Mouse (Mus musculus): ENCODE results near the gene Zfp710. TPM values are rescaled to one million over a fixed set of nuclear protein-coding genes. Genes with fewer than 3 reads are reported as not detected.
"Not testable (repeated sequence)": the region's sequence is repeated elsewhere in the genome, so short reads cannot be mapped to it uniquely, and the experiment has no call there.

Gene Zfp710
- polyA plus RNA-seq (2012; ENCODE audit: insufficient read depth, insufficient read length, missing spikeins) = 125 and 138 TPM in 2 replicates

GRCm38 (mm10) chr7:80024521-80025390 is at the start of gene Zfp710:
Gene Zfp710, plus strand, starts transcription at chr7:80024814.
- Histone ChIP-seq H3K27ac (ENCODE audit: insufficient read depth, low read depth, low read length) (peak within 1 kb of the TSS; percentile 96), H3K4me3 (ENCODE audit: insufficient read depth, low read length) (peak within 1 kb of the TSS; percentile 67), H3K4me1 (ENCODE audit: control insufficient read depth, insufficient read depth, low read length) (peaks cover 32% of the 10 kb centered on the region)
- no peak for TF ChIP-seq POLR2A (IDR thresholded peaks at IDR 0.05; ENCODE audit: borderline replicate concordance, low read depth, low read length)

DNA sequence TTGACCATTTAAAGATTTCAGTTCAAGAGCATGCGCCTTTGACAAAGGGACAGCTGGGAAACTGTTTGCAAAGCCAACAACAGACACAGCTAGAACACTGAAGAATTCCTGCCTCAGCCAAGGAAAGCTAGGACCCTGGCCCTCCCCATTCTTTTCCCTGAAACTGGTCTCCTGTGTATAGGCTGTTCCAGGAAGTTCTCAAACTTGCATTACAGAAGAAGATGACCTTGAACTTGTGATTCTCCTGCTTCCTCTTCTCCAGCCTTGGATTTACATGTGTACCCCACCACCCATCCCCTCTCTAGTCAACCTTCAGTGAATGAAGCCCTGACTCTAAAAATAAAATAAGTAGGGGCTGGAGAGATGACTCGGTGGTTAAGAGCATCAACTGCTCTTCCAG is 49.3 kb upstream of the Zfp710 start:
- Histone ChIP-seq H3K4me3 (ENCODE audit: insufficient read depth, low read length) (no peak overlapping the region), H3K27ac (ENCODE audit: insufficient read depth, low read depth, low read length) (no peak overlapping the region), H3K4me1 (ENCODE audit: control insufficient read depth, insufficient read depth, low read length) (no peaks in the 10 kb centered on the region)
- TF ChIP-seq POLR2A (IDR thresholded peaks at IDR 0.05; ENCODE audit: borderline replicate concordance, low read depth, low read length) (no peak), CTCF (IDR thresholded peaks at IDR 0.05; ENCODE audit: low read depth, low read length) (no peak)

DNA sequence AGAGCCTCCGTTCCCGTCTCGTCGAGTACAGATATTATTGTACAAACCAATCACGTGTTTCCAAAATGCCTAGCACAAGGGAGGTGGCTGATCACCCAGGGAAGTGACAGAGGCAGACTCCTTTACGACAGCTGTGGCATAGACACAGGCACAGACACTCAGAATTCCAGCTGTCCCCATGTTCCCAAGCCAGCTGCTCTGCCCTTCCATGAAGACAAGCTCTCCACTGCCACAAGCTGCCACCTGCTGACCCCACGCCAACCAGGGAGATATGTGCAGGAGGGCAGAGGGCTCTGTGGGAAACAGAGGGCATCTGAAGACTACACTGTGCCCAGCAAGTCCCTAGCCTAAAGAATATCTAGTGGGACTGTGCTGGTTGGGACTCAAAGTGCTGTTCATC is 37.9 kb upstream of the Zfp710 start:
- TF ChIP-seq POLR2A (IDR thresholded peaks at IDR 0.05; ENCODE audit: borderline replicate concordance, low read depth, low read length) (no peak), CTCF (IDR thresholded peaks at IDR 0.05; ENCODE audit: low read depth, low read length) (no peak)
- no peak overlapping the region for H3K4me3 ChIP-seq (ENCODE audit: insufficient read depth, low read length)
- no peak overlapping the region for H3K27ac ChIP-seq (ENCODE audit: insufficient read depth, low read depth, low read length)
- H3K4me1 ChIP-seq (ENCODE audit: control insufficient read depth, insufficient read depth, low read length) = peaks cover 4% of the 10 kb centered on the region

DNA sequence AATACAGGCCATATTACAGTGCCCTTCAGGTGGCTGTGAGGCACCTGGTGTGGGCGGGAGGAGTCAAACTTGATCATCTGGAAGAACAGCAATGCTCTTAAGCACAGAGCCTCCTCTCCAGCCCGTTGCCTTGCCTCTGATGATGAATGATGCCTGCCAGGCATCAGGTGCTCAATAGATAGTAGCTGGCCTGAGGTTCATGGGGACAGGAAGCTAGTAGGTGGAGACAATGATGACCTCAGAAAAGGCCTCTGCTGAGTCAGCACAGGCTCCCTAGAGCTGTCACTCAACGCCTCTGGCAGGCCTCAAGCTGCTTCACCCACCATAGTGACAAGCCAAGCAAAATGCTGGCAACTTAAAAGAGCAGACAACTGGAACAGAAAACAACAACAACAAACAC is 36.9 kb upstream of the Zfp710 start:
- Histone ChIP-seq H3K27ac (ENCODE audit: insufficient read depth, low read depth, low read length) (no peak overlapping the region), H3K4me3 (ENCODE audit: insufficient read depth, low read length) (no peak overlapping the region), H3K4me1 (ENCODE audit: control insufficient read depth, insufficient read depth, low read length) (peaks cover 4% of the 10 kb centered on the region)
- no peak for TF ChIP-seq POLR2A (IDR thresholded peaks at IDR 0.05; ENCODE audit: borderline replicate concordance, low read depth, low read length)
- TF ChIP-seq CTCF (IDR thresholded peaks at IDR 0.05; ENCODE audit: low read depth, low read length) = no peak

- H3K4me1 ChIP-seq (ENCODE audit: control insufficient read depth, insufficient read depth, low read length); H3K4me3 ChIP-seq (ENCODE audit: insufficient read depth, low read length); H3K27ac ChIP-seq (ENCODE audit: insufficient read depth, low read depth, low read length): not testable (repeated sequence)
Measured at GRCm38 (mm10) chr7:79988466-79988865, 36.1 kb upstream of the Zfp710 start.

- H3K4me3 ChIP-seq (ENCODE audit: insufficient read depth, low read length) = no peak overlapping the region
- no peak overlapping the region for H3K27ac ChIP-seq (ENCODE audit: insufficient read depth, low read depth, low read length)
- TF ChIP-seq POLR2A (IDR thresholded peaks at IDR 0.05; ENCODE audit: borderline replicate concordance, low read depth, low read length) (no peak), CTCF (IDR thresholded peaks at IDR 0.05; ENCODE audit: low read depth, low read length) (peak; percentile 15; the same call in 1 of the 2 replicates)
- peaks cover 11% of the 10 kb centered on the region for H3K4me1 ChIP-seq (ENCODE audit: control insufficient read depth, insufficient read depth, low read length)
Measured at GRCm38 (mm10) chr7:79994476-79994875, 30.1 kb upstream of the Zfp710 start.

- TF ChIP-seq CTCF (IDR thresholded peaks at IDR 0.05; ENCODE audit: low read depth, low read length) (no peak), POLR2A (IDR thresholded peaks at IDR 0.05; ENCODE audit: borderline replicate concordance, low read depth, low read length) (no peak)
- no peak overlapping the region for H3K4me3 ChIP-seq (ENCODE audit: insufficient read depth, low read length)
- H3K27ac ChIP-seq (ENCODE audit: insufficient read depth, low read depth, low read length) = no peak overlapping the region
- H3K4me1 ChIP-seq (ENCODE audit: control insufficient read depth, insufficient read depth, low read length) = peaks cover 13% of the 10 kb centered on the region
Measured at GRCm38 (mm10) chr7:79997761-79998160, 26.9 kb upstream of the Zfp710 start.

- no peak overlapping the region for H3K27ac ChIP-seq (ENCODE audit: insufficient read depth, low read depth, low read length)
- TF ChIP-seq CTCF (IDR thresholded peaks at IDR 0.05; ENCODE audit: low read depth, low read length) = no peak
- no peak for TF ChIP-seq POLR2A (IDR thresholded peaks at IDR 0.05; ENCODE audit: borderline replicate concordance, low read depth, low read length)
- H3K4me3 ChIP-seq (ENCODE audit: insufficient read depth, low read length) = no peak overlapping the region
- H3K4me1 ChIP-seq (ENCODE audit: control insufficient read depth, insufficient read depth, low read length) = peaks cover 4% of the 10 kb centered on the region
Measured at GRCm38 (mm10) chr7:80002353-80003055, 22.1 kb upstream of the Zfp710 start.

DNA sequence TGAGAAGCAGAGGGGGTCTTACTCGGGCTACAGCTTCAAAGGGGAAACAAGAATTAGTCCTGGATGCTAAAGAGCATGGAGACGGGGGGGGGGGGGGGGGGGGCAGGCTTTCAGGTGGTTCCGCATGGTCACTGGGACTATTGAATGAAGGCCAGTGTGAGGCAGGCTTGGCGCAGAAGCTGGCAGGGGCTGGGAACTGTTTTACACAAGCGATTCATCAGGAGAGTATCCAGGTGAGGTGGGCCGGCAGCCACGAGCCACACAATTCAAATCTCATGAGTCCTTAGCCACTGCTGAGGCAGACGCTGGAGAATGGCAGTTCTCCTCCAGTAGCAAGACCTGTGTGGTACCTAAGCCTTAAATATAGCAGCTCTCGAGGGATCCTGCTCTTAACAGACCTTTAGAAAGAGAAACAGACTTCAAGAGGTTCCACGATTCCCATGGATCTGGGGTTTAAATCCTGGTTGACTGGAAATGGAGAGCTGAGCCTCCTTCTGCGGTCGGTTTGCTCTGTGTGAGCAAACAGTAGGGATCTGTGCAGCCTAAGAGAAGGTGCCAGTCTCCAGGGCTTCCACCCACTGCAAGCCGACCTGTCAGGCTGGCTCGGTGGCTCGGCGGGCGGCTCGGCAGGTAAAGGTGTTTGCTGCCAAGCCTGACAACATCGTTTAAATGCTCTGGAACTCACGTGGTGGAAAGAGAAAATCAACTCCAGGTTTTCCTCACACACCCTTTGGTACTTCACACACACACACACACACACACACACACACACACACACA is 19.6 kb upstream of the Zfp710 start:
- H3K27ac ChIP-seq (ENCODE audit: insufficient read depth, low read depth, low read length) = no peak overlapping the region
- no peaks in the 10 kb centered on the region for H3K4me1 ChIP-seq (ENCODE audit: control insufficient read depth, insufficient read depth, low read length)
- TF ChIP-seq POLR2A (IDR thresholded peaks at IDR 0.05; ENCODE audit: borderline replicate concordance, low read depth, low read length) = no peak
- TF ChIP-seq CTCF (IDR thresholded peaks at IDR 0.05; ENCODE audit: low read depth, low read length) = no peak
- H3K4me3 ChIP-seq (ENCODE audit: insufficient read depth, low read length) = no peak overlapping the region

Measured in bone marrow macrophage, adult 2 months (primary cell).